Mouse (Mus musculus) CH12.LX (cell line): ENCODE results near the gene Dip2b.

ENCODE experiments used
- HCFC1 ChIP-seq: IDR thresholded peaks from 2 replicates; pipeline ENCODE4 v1.6.1; 2012; ENCODE audit warnings: low read depth, mild to moderate bottlenecking, inconsistent platforms, low read length, improper control_type of control experiment
- JUN ChIP-seq: IDR thresholded peaks from 2 replicates; pipeline ENCODE4 v1.6.1; 2011; ENCODE audit warnings: low read depth, mild to moderate bottlenecking, low read length, improper control_type of control experiment, moderate library complexity; ENCODE audit not compliant: insufficient read depth
- POLR2A ChIP-seq: IDR thresholded peaks from 2 replicates; pipeline ENCODE4 v1.6.1; 2011; ENCODE audit warnings: low read depth, mild to moderate bottlenecking, improper control_type of control experiment, low read length
- TBP ChIP-seq: conservative IDR thresholded peaks from 2 replicates; pipeline ENCODE4 v1.6.1; 2011; ENCODE audit warnings: low read depth, low read length, improper control_type of control experiment

- TF ChIP-seq TBP (no peak), JUN (no peak), POLR2A (no peak), HCFC1 (no peak)
Observed at GRCm38 (mm10) chr15:100006180-100006579, 32.3 kb upstream of the Dip2b start.
